Mouse (Mus musculus) left cerebral cortex, postnatal 10 days (tissue): ENCODE measurements at regions not wholly inside any gene's neighbourhood (a gene's known extent, or its start where the extent isn't known, plus 50 kb on each side); places are given as distances from the start of the nearest gene placed in this dataset.

Experiments used
- DNase-seq, 2 experiments: peaks; one replicate each; pipeline ENCODE4 v3.0.0; 2021 to 2022; ENCODE audit warnings: low spot score in 2 of 2, mixed read lengths in 1 of 2; ENCODE audit errors: extremely low spot score in 1 of 2
- intact Hi-C: fragments of 180-260 bp; cut with DNase I; formaldehyde crosslinking; loops from one replicate; pipeline ENCODE4 v1.15.1; 2025

DNA sequence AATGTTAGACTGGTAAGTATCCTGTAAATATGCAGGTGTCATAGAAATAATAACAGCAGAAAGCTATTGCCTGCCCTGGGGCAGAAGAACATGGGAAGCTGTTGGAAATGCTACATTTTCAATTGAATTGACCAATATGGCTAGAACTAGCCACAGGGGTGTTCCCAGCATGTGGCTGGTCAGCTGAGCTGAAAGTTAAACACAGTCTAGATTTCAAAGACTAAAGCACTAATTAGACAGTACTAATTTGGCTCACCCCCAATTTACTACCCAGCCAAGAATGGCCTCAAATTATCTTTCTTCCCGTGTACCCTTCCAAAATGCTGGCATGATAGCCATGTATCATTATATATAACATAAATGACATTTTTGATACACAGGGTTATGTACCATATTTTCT, 898.2 kb downstream of the Diaph3 start:
- DNase-seq, result no peak
- intact Hi-C loops, result no loop called here

GRCm38 (mm10) chr14:86239090-86239489, 901.9 kb downstream of the Diaph3 start:
- DNase-seq, result no peak
- intact Hi-C loops, result no loop called here

- intact Hi-C loops, result no loop called here
- DNase-seq, result no peak
Observed at GRCm38 (mm10) chr14:86233305-86233704, 907.7 kb downstream of the Diaph3 start.

DNA sequence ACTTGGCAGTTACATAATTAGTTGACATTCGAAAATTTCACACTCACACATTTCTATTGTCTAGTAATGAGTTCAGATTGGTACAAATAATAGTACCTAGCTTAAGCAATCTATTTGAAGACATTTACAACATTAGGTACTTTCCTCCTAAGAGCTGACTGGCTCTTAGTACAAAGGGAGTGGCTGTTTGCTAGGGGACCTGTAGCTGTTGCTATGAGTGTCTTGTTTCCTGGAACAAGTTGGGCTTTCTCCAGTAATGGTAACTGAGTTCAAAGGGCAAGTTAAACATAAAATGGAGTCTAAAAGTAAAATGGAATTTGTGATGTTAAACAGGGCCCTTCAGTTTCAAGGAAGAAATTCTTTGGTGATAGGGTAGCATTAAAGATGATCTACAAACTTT, 910.4 kb downstream of the Diaph3 start:
- no peak for DNase-seq
- intact Hi-C loops, result no loop called here

DNA sequence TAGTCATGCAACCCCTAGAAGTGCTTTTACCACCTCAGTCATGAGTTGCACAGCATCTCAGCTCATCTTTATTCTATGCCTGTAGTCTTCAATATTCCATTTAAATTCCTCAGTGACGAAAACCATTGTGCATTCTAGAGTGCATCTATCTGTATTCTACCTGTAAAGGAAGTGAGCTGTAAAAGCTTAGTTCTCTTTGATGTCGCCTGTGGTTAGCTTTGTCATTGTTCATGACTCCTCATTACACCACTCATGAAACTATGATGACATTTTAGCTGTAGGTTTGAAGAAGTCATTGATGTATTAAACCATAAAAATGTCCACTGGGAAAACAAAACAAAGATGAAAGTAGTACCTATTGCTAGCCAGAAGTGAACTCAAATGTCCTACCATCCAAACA, 911.3 kb downstream of the Diaph3 start:
- no peak for DNase-seq
- intact Hi-C loops, result no loop called here

- no peak for DNase-seq
- intact Hi-C loops, result no loop called here
Observed at GRCm38 (mm10) chr14:86215711-86216110, 925.3 kb downstream of the Diaph3 start.

DNA sequence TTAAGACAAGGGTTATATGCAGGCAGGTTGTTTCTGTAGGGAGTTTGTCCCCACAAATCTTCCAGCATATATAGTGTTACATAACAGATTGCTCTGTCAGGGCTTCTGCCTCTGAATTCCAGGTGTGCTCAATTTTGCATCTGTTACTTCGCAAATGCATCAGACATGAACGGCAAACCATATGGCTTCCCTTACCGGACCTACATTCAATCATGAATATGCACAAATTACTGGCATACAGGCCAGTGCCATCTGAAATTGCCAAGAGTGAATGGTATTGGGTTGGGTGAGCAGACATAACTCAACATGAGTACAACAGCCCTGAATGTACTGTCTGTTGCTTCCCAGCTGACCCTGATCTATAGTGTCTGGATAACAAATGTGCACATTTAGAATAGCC, 929.4 kb downstream of the Diaph3 start:
- intact Hi-C loops, result no loop called here
- no peak for DNase-seq

GRCm38 (mm10) chr14:86204582-86204981, 936.5 kb downstream of the Diaph3 start:
- intact Hi-C loops, result no loop called here

GRCm38 (mm10) chr14:86197864-86198263, 943.2 kb downstream of the Diaph3 start:
- intact Hi-C loops, result no loop called here

More at GRCm38 (mm10) chr14:86204582-86204981, 936.5 kb downstream of the Diaph3 start:
- DNase-seq, result no peak

DNA sequence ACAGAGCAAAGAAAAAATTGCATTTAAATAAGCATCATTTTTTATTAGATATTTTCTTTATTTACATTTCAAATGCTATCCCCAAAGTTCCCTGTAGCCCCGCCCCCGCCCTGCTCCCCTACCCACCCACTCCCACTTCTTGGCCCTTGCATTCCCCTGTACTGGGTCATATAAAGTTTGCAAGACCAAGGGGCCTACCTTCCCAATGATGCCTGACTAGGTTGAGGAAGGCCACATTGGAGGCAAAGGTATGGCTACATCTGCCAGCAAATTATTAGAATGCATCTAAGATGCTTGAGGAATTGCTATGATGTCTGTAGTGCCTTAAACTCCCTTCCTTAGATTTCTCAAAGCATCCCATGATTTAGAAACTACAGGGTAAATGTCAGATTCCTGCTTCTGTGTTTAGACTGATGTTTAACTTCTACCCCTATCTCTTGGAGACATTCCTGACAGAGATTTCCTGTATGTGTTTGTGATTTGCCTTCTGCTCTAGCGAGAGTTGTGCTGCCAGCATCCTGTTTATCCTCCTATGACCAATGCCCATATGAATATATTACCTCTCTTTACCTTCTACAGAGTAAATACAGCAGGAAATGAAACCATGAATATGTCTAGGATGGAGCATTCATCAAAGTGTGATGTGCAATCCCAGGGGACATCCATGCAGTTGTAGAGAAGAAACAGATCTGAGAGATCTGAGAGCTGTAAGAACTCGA, 956.2 kb downstream of the Diaph3 start:
- intact Hi-C loops, result loop anchor here (10.0 kb wide), 1 partner anchor 60 kb away; no protein-coding TSS in a partner anchor
- no peak for DNase-seq

More at GRCm38 (mm10) chr14:86197864-86198263, 943.2 kb downstream of the Diaph3 start:
- DNase-seq, result no peak

GRCm38 (mm10) chr14:86178517-86178916, 962.5 kb downstream of the Diaph3 start:
- intact Hi-C loops, result no loop called here
- no peak for DNase-seq

GRCm38 (mm10) chr14:86171118-86171517, 969.9 kb downstream of the Diaph3 start:
- intact Hi-C loops, result no loop called here
- DNase-seq, result no peak

GRCm38 (mm10) chr14:86159151-86159550, 981.9 kb downstream of the Diaph3 start:
- peak; percentile 7 to 18 for DNase-seq
- intact Hi-C loops, result no loop called here

GRCm38 (mm10) chr14:86154688-86155087, 986.3 kb downstream of the Diaph3 start:
- intact Hi-C loops, result no loop called here

DNA sequence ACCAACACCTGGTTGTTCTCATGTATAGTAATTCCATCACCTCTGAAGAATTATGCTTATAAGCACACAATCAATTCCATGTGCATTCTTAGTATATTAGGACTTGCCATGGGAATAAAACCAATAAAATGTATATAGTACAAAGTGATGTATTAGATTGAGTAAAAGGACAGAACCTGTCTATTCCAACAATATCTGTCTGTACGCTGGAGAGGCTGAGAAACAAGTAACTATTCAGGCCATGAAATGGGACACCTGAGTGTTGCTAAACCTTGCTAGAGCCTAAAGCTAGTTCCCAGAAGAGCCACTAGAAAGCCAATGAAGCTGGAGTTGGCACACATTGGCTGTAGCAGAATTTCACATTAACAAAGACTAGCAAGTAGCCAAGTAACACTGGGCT, 989.8 kb downstream of the Diaph3 start:
- intact Hi-C loops, result no loop called here
- DNase-seq, result no peak

More at GRCm38 (mm10) chr14:86154688-86155087, 986.3 kb downstream of the Diaph3 start:
- no peak for DNase-seq

DNA sequence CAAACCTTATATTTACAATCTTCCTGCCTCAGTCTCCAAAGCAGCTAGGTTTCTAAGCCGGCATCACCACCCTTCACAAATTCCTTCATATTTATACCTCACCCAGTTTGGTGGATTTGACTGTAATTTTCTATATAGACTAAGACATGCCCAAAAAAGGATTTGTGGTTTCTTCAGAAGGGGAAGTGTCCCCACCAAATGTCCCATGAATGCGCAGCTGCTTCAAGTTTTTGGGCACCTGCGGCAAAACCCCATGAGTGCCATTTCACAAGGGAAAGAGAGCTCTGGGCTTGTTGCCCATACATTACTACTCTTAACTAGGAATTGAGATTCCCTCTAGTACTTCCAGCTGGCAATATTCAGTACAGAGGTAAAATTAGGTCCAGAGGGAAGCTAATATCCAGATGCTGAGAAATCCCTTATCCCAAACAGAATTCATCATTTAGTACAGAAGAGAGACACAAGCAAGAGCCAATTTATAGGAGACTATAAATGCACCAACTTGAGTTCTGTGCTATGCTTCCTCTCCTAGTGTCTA, 990.6 kb downstream of the Diaph3 start:
- intact Hi-C loops, result no loop called here

DNA sequence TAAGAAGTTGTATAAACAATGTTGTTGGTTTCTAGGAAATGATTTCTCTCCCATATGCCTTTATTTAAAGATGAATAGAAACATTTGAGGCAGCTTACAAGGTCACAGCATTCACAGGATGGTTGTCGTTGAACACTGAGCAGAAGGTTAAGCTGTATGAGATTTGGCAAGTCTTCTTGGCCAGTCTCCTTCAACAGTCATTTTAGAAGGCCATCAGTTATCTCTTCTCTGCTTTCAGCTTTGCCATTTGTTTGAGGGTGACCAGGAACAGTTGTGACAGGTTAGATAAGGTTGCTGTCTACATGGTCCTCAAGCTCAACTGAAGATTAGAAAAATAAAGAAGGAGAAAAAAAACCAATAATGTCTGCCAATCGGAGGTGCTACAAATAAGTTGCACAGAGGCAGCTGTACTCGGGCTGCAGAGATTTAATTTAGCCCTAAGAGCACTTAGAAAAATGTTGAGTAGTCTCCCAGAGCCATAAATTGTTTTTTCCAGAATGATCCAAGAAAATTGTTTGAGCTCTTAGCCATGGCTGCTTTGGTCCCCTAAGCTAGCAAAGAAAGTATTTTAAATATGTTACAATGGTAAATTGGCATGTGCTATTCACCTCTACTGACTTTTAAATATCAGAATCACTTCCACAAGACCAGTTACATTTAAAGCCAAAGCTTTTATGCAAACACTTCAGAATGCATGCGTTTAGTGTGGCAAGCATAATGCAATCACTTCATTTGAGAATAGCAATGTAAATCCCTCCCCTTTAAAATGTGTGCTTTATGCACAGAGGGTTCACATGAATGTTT, 1025.6 kb downstream of the Diaph3 start:
- intact Hi-C loops, result no loop called here
- no peak for DNase-seq

More for the DNA sequence above, 990.6 kb downstream of the Diaph3 start:
- DNase-seq, result no peak

GRCm38 (mm10) chr14:86101497-86101896, 1039.5 kb downstream of the Diaph3 start:
- intact Hi-C loops, result no loop called here
- no peak for DNase-seq

- DNase-seq, result no peak
- intact Hi-C loops, result no loop called here
Observed at GRCm38 (mm10) chr14:86070313-86071100, 1070.5 kb downstream of the Diaph3 start.
